Mouse (Mus musculus): ENCODE results near the gene Zc3h10. TPM values are rescaled to one million over a fixed set of nuclear protein-coding genes. Genes with fewer than 3 reads are reported as not detected.
"Not testable (repeated sequence)": the region's sequence is repeated elsewhere in the genome, so short reads cannot be mapped to it uniquely, and the experiment has no call there.

Gene Zc3h10
- polyA plus RNA-seq, 1 experiment, result 22.4 TPM

DNA sequence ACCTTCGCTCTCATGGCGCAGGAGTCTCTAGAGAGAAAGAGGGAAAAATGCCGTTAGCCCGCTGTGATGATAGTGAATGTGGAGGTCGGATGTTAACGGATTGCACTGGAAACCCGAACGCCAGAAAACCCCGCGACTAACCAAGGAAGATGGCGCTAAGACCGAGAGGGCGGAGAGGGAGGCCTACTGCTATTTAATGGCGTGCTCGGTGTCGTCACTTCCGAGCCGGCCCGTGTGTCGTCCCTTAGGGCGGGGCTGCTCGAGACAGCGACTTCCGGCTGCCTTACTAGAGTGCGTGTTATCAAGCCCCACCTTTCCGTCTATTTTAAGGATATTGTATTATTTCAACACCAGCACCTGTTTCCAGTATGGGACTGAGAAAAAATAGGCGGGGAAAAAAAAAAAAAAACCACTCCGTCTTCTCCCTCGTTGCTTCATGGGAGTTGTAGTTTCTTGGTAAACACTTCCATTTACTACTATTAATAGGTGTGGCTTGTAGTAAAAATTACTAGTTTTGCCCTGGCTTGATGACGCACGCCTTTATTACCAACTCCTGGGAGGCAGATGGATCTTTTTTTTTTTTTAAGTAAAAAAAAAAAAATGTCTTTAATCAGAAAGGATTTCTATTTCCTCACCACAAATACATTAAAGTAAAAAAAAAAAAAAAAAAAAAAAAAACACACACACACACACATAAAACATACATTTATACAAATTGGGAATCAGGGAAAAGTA, 1.5 kb upstream of the Zc3h10 start, which contains the start of gene Rpl41:
TSS of gene Rpl41 (minus strand) at position 359 of the 735 bp plus-strand sequence.
- H3K27ac ChIP-seq (ENCODE audit: insufficient read depth, low read length), result peak within 1 kb of the TSS; percentile 96
- TF ChIP-seq CTCF (IDR thresholded peaks at IDR 0.05; ENCODE audit: low read depth, low read length), result no peak
- TF ChIP-seq POLR2A (IDR thresholded peaks at IDR 0.05; ENCODE audit: insufficient read depth, low read length), result peak; percentile 99
- H3K4me1 ChIP-seq (ENCODE audit: control insufficient read depth, insufficient read depth, low read length), result no peaks in the 10 kb centered on the region
- H3K27me3 ChIP-seq (ENCODE audit: control insufficient read depth, insufficient read depth, low read length, poor library complexity, severe bottlenecking), result no peaks in the 10 kb centered on the region
- H3K9me3 ChIP-seq (replicated peaks; ENCODE audit: control insufficient read depth, insufficient read depth, low read length, poor library complexity, severe bottlenecking), result no peaks in the 10 kb centered on the region
- H3K4me3 ChIP-seq (ENCODE audit: low read depth, low read length), result peak within 1 kb of the TSS; percentile 83
- peaks cover 24% of the 10 kb centered on the region for H3K36me3 ChIP-seq (ENCODE audit: control insufficient read depth, insufficient read depth, low read length, poor library complexity, severe bottlenecking)
- H3K9ac ChIP-seq (ENCODE audit: low read depth, poor library complexity, severe bottlenecking), result peak within 1 kb of the TSS; percentile 100

DNA sequence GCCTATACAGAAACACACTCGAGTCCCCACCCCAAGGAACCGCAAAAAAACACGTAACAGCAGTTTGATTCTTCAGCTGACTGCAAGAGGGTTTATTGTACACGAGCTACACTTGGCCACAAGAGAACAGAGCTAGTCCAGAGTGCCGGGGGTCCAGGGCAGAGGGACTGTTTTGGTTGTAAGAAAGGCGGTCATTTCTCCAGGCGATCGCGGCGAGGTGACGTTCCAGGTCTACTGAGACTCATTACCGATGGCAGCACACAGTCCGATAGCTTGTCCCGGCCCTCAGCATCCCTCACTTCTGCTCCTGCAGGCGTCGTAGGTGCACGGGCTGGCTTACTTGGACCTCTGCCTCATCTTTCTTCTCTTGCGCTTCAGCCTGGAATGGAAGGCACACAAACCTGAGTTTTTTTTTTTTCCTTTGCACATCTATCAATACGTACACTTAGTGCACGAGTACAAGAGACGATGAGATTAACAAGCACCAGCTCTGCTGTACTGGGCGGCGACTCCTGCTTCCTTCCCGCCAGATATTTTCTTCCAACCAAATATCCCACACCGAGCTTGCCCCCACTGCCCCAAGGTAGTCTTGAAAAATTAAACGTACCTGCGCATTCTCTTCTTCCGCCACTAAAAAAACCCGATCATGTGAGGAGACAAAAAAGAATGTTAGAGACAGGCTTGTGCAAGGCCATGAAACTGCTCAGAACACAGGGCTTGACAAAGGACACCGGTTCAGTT, 647 bp upstream of the Zc3h10 start:
- not testable (repeated sequence) for H3K9me3 ChIP-seq (replicated peaks; ENCODE audit: control insufficient read depth, insufficient read depth, low read length, poor library complexity, severe bottlenecking); H3K27me3 ChIP-seq (ENCODE audit: control insufficient read depth, insufficient read depth, low read length, poor library complexity, severe bottlenecking); H3K4me1 ChIP-seq (ENCODE audit: control insufficient read depth, insufficient read depth, low read length)
- peak overlapping the region; percentile 96 for H3K27ac ChIP-seq (ENCODE audit: insufficient read depth, low read length)
- peak overlapping the region; percentile 100 for H3K9ac ChIP-seq (ENCODE audit: low read depth, poor library complexity, severe bottlenecking)
- H3K36me3 ChIP-seq (ENCODE audit: control insufficient read depth, insufficient read depth, low read length, poor library complexity, severe bottlenecking), result peaks cover 33% of the 10 kb centered on the region
- H3K4me3 ChIP-seq (ENCODE audit: low read depth, low read length), result peak overlapping the region; percentile 87

GRCm38 (mm10) chr10:128546787-128547186, 787 bp downstream of the Zc3h10 start:
- Histone ChIP-seq H3K4me3 (ENCODE audit: low read depth, low read length) (peak overlapping the region; percentile 87), H3K27me3 (ENCODE audit: control insufficient read depth, insufficient read depth, low read length, poor library complexity, severe bottlenecking) (no peaks in the 10 kb centered on the region), H3K9me3 (replicated peaks; ENCODE audit: control insufficient read depth, insufficient read depth, low read length, poor library complexity, severe bottlenecking) (no peaks in the 10 kb centered on the region), H3K9ac (ENCODE audit: low read depth, poor library complexity, severe bottlenecking) (peak overlapping the region; percentile 100), H3K36me3 (ENCODE audit: control insufficient read depth, insufficient read depth, low read length, poor library complexity, severe bottlenecking) (peaks cover 40% of the 10 kb centered on the region), H3K27ac (ENCODE audit: insufficient read depth, low read length) (peak overlapping the region; percentile 64), H3K4me1 (ENCODE audit: control insufficient read depth, insufficient read depth, low read length) (no peaks in the 10 kb centered on the region)
- TF ChIP-seq EP300 (IDR thresholded peaks at IDR 0.05; ENCODE audit: insufficient read depth, low read depth, low read length) (no peak), CTCF (IDR thresholded peaks at IDR 0.05; ENCODE audit: low read depth, low read length) (no peak)

DNA sequence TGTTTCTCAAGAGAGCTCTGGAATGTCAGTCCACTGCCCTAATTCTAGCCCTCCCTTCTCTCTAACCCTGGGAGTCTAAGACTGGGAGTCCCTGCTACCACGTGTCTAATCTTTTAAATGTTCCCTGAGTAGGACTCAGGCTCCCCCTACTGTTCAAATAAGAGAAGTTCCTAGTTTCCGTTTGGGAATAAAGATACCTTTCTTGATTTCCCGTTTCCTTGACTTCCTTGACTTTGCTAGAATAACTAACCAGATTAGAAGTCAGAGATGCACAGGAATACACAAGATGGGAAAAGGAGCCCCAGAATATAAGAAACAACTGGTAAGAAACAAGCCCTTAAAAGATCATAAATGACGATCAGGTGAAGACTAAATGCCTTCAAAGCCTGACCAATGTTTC, 1.2 kb downstream of the Zc3h10 start:
- TF ChIP-seq POLR2A (IDR thresholded peaks at IDR 0.05; ENCODE audit: insufficient read depth, low read length) (no peak), EP300 (IDR thresholded peaks at IDR 0.05; ENCODE audit: insufficient read depth, low read depth, low read length) (no peak), CTCF (IDR thresholded peaks at IDR 0.05; ENCODE audit: low read depth, low read length) (no peak)
- Histone ChIP-seq H3K9me3 (replicated peaks; ENCODE audit: control insufficient read depth, insufficient read depth, low read length, poor library complexity, severe bottlenecking) (no peaks in the 10 kb centered on the region), H3K9ac (ENCODE audit: low read depth, poor library complexity, severe bottlenecking) (peak overlapping the region; percentile 100), H3K27ac (ENCODE audit: insufficient read depth, low read length) (peak overlapping the region; percentile 64), H3K4me3 (ENCODE audit: low read depth, low read length) (peak overlapping the region; percentile 87), H3K36me3 (ENCODE audit: control insufficient read depth, insufficient read depth, low read length, poor library complexity, severe bottlenecking) (peaks cover 40% of the 10 kb centered on the region), H3K27me3 (ENCODE audit: control insufficient read depth, insufficient read depth, low read length, poor library complexity, severe bottlenecking) (no peaks in the 10 kb centered on the region), H3K4me1 (ENCODE audit: control insufficient read depth, insufficient read depth, low read length) (no peaks in the 10 kb centered on the region)

DNA sequence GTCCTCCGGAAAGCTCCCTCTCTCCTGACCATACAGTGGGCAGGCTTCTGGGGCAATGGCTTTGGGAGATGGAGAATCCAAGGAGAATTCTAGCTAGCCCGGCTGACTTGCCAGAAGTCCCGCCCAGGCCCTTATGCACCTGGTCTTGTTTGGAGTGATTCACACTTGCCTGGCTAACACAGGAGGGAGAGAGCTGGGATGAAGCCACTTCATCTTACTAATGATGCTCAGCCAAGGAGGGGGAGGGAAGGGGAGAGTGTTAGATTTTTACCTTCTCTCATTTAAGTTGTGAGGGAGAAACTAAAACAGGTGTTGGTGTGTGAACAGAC, 2.0 kb downstream of the Zc3h10 start:
- H3K9me3 ChIP-seq (replicated peaks; ENCODE audit: control insufficient read depth, insufficient read depth, low read length, poor library complexity, severe bottlenecking), result no peaks in the 10 kb centered on the region

More for the DNA sequence above, 2.0 kb downstream of the Zc3h10 start:
- Histone ChIP-seq H3K4me3 (ENCODE audit: low read depth, low read length) (no peak overlapping the region), H3K4me1 (ENCODE audit: control insufficient read depth, insufficient read depth, low read length) (no peaks in the 10 kb centered on the region), H3K27me3 (ENCODE audit: control insufficient read depth, insufficient read depth, low read length, poor library complexity, severe bottlenecking) (no peaks in the 10 kb centered on the region), H3K27ac (ENCODE audit: insufficient read depth, low read length) (no peak overlapping the region), H3K36me3 (ENCODE audit: control insufficient read depth, insufficient read depth, low read length, poor library complexity, severe bottlenecking) (peaks cover 40% of the 10 kb centered on the region), H3K9ac (ENCODE audit: low read depth, poor library complexity, severe bottlenecking) (peak overlapping the region; percentile 100)
- TF ChIP-seq CTCF (IDR thresholded peaks at IDR 0.05; ENCODE audit: low read depth, low read length), result no peak
- no peak for TF ChIP-seq EP300 (IDR thresholded peaks at IDR 0.05; ENCODE audit: insufficient read depth, low read depth, low read length)
- TF ChIP-seq POLR2A (IDR thresholded peaks at IDR 0.05; ENCODE audit: insufficient read depth, low read length), result no peak
